Mouse (Mus musculus) embryonic facial prominence, embryonic 10.5 days (tissue): Measurements from ENCODE around the gene Dpp9. TPM values are rescaled to one million over a fixed set of nuclear protein-coding genes. Genes with fewer than 3 reads are reported as not detected.

ENCODE experiments used
- DNase-seq: peaks from one replicate; pipeline ENCODE4 v3.0.0-alpha.2; 2017; ENCODE audit warnings: low spot score
- H3K27ac ChIP-seq: fragments of 300-500 bp; sonication (generic); replicated peaks from 2 replicates; pipeline ENCODE4 v1.5.1; 2016; ENCODE audit warnings: mild to moderate bottlenecking
- H3K27me3 ChIP-seq: fragments of 300-500 bp; sonication (generic); replicated peaks from 2 replicates; pipeline ENCODE4 v1.6.1; 2016; ENCODE audit warnings: low read depth, mild to moderate bottlenecking; ENCODE audit not compliant: poor library complexity, severe bottlenecking
- H3K36me3 ChIP-seq: fragments of 300-500 bp; sonication (generic); replicated peaks from 2 replicates; pipeline ENCODE4 v1.6.1; 2016; ENCODE audit warnings: mild to moderate bottlenecking, moderate library complexity
- H3K4me1 ChIP-seq: fragments of 300-500 bp; sonication (generic); 2 replicates; pipeline ENCODE4 v1.6.1; 2016
- H3K4me3 ChIP-seq: fragments of 300-500 bp; sonication (generic); 2 replicates; pipeline ENCODE4 v1.5.1; 2016; ENCODE audit warnings: mild to moderate bottlenecking, moderate library complexity
- H3K9me3 ChIP-seq: fragments of 300-500 bp; sonication (generic); 2 replicates; pipeline ENCODE4 v1.6.1; 2016; ENCODE audit warnings: mild to moderate bottlenecking
- WGBS: fragments of 180-500 bp; shearing (Covaris S2); methylation state at CpG from one replicate; pipeline ENCODE4 v1.1.7; 2016; 5-methylcytosine and 5-hydroxymethylcytosine counted together
- microRNA counts: library from miRNA; unstranded; fragments of <30 nt; microRNA quantifications from one replicate; lab custom pipeline; 2017
- microRNA-seq: library from miRNA; unstranded; fragments of <30 nt; microRNA quantifications from one replicate; pipeline ENCODE4, GENCODE M21; 2017
- polyA plus RNA-seq: library from polyadenylated mRNA; unstranded; fragments of >200 nt; fragmentation: Nextera tagmentation; extraction: Ambion mirVana; gene quantifications from 2 replicates; pipeline ENCODE4 v1.2.1, GENCODE M21; 2016

Dpp9 gene
- polyA plus RNA-seq, 1 experiment from 2014 or later, result 48.3 TPM

GRCm38 (mm10) chr17:56144546-56144945, 74.2 kb downstream of the Dpp9 start:
- Histone ChIP-seq H3K27me3 (peaks cover 100% of the 10 kb centered on the region), H3K36me3 (no peaks in the 10 kb centered on the region), H3K4me3 (no peak overlapping the region), H3K4me1 (peaks cover 48% of the 10 kb centered on the region), H3K9me3 (no peaks in the 10 kb centered on the region), H3K27ac (no peak overlapping the region)
- no peak for DNase-seq
- WGBS, result 77% methylated on average over 9 of the region's 9 CpGs

- Histone ChIP-seq H3K9me3 (no peaks in the 10 kb centered on the region), H3K27me3 (peaks cover 100% of the 10 kb centered on the region), H3K4me3 (peak overlapping the region; percentile 60), H3K4me1 (peaks cover 52% of the 10 kb centered on the region), H3K27ac (peak overlapping the region; percentile 65; the same call in 1 of the 2 replicates), H3K36me3 (no peaks in the 10 kb centered on the region)
- peak; percentile 75 for DNase-seq
- 1% methylated on average over 47 of the region's 47 CpGs for WGBS
These were observed 76.8 kb downstream of the Dpp9 start for GRCm38 (mm10) chr17:56141702-56142605.

- H3K36me3 ChIP-seq, result no peaks in the 10 kb centered on the region
- H3K9me3 ChIP-seq, result no peaks in the 10 kb centered on the region
- H3K27ac ChIP-seq, result peak within 1 kb of the TSS; percentile 69
- peaks cover 99% of the 10 kb centered on the region for H3K27me3 ChIP-seq
- peak; percentile 83 for DNase-seq
- H3K4me3 ChIP-seq, result peak within 1 kb of the TSS; percentile 83
- peaks cover 62% of the 10 kb centered on the region for H3K4me1 ChIP-seq
- WGBS, result under 1% methylated on average over 79 of the region's 79 CpGs
These were observed 78.7 kb downstream of the Dpp9 start, which contains the start of gene Sema6b for GRCm38 (mm10) chr17:56139858-56140595. TSS of gene Sema6b (minus strand) at chr17:56140343.

DNA sequence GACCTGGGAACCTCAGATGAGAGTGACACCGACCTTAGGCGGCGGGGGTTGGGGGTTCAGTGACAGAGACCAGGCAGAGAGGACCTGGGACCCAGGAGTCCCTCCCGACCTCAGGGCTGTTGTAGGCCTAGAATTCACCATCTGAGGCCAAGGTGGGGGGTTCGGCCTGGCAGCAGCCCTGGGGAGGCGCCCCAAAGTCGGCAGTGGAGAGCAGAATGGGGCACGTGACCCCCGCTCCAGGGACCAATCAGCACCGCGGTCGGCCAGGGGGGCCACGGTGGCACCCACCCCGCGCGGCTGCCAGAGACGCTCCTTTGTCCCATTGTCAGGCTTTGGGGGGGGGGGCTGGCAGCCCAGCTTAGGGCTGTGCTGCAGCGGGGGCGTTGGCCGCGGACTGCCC, 79.3 kb downstream of the Dpp9 start:
- peak overlapping the region; percentile 83 for H3K4me3 ChIP-seq
- WGBS, result 5% methylated on average over 21 of the region's 21 CpGs
- H3K27me3 ChIP-seq, result peaks cover 95% of the 10 kb centered on the region
- no peaks in the 10 kb centered on the region for H3K36me3 ChIP-seq
- H3K4me1 ChIP-seq, result peaks cover 69% of the 10 kb centered on the region
- no peak for DNase-seq
- no peaks in the 10 kb centered on the region for H3K9me3 ChIP-seq
- peak overlapping the region; percentile 69; the same call in 1 of the 2 replicates for H3K27ac ChIP-seq

GRCm38 (mm10) chr17:56137839-56138613, 80.7 kb downstream of the Dpp9 start:
- H3K4me3 ChIP-seq, result peak overlapping the region; percentile 83
- peaks cover 82% of the 10 kb centered on the region for H3K4me1 ChIP-seq
- no peak overlapping the region; the same call in 1 of the 2 replicates for H3K27ac ChIP-seq
- no peak for DNase-seq
- no peaks in the 10 kb centered on the region for H3K9me3 ChIP-seq
- peaks cover 82% of the 10 kb centered on the region for H3K27me3 ChIP-seq
- 13% methylated on average over 25 of the region's 25 CpGs for WGBS
- H3K36me3 ChIP-seq, result no peaks in the 10 kb centered on the region

MicroRNAs within 50 kb of the gene (microRNA counts, 519-probe panel; counts per million panel counts)
- 188 counts per million, percentile 57 among the panel's probes with 10 or more counts for microRNA mmu-miR-7b (lab: Ali Mortazavi, UCI)

Small RNA genes within 50 kb of the gene (microRNA-seq; reads per million reads assigned to microRNA genes)
- gene Gm44397 (not detected), gene Mir7b (66.8 reads per million, percentile 45 among the genes with 10 or more reads in this experiment)

Other genes starting within 250 kb of the Dpp9 start
- 32.8 and 39.1 TPM in 2 replicates for gene Shd, start 248.4 kb downstream of the Dpp9 start, polyA plus RNA-seq
- gene Fsd1, start 232.4 kb downstream of the Dpp9 start, polyA plus RNA-seq, result 63.3 and 69.4 TPM in 2 replicates
- gene Stap2, start 213.3 kb downstream of the Dpp9 start, polyA plus RNA-seq, result 8.2 and 8.8 TPM in 2 replicates
- 126 and 135 TPM in 2 replicates for gene Mpnd, start 213.2 kb downstream of the Dpp9 start, polyA plus RNA-seq
- 170 and 173 TPM in 2 replicates for gene Sh3gl1, start 182.3 kb downstream of the Dpp9 start, polyA plus RNA-seq
- 50.7 and 52.3 TPM in 2 replicates for gene Chaf1a, start 178.5 kb downstream of the Dpp9 start, polyA plus RNA-seq
- gene Ubxn6, start 143.9 kb downstream of the Dpp9 start, polyA plus RNA-seq, result 35.0 and 36.8 TPM in 2 replicates
- 195 and 197 TPM in 2 replicates for gene Hdgfl2, start 139.3 kb downstream of the Dpp9 start, polyA plus RNA-seq
- gene Plin4, start 109.1 kb downstream of the Dpp9 start, polyA plus RNA-seq, result 0.05 TPM in 2 replicates
- gene Plin5, start 101.3 kb downstream of the Dpp9 start, polyA plus RNA-seq, result 0.47 and 0.48 TPM in 2 replicates
- 0.10 TPM in 1 of 2 replicates, not detected in the other for gene Lrg1, start 96.9 kb downstream of the Dpp9 start, polyA plus RNA-seq
- gene Sema6b, start 78.6 kb downstream of the Dpp9 start, polyA plus RNA-seq, result 1.0 and 1.1 TPM in 2 replicates
- gene Tnfaip8l1, start 56.4 kb downstream of the Dpp9 start, polyA plus RNA-seq, result 10.3 and 11.7 TPM in 2 replicates
- gene Mydgf, start 35.0 kb downstream of the Dpp9 start, polyA plus RNA-seq, result 71.0 and 71.3 TPM in 2 replicates
- gene Fem1a, start 37.9 kb upstream of the Dpp9 start, polyA plus RNA-seq, result 12.5 and 13.2 TPM in 2 replicates
- gene Ticam1, start 57.9 kb upstream of the Dpp9 start, polyA plus RNA-seq, result 3.2 and 3.7 TPM in 2 replicates
- 67.7 and 72.2 TPM in 2 replicates for gene Plin3, start 74.0 kb upstream of the Dpp9 start, polyA plus RNA-seq
- not detected in 2 replicates for gene Arrdc5, start 81.4 kb upstream of the Dpp9 start, polyA plus RNA-seq
- gene Uhrf1, start 84.4 kb upstream of the Dpp9 start, polyA plus RNA-seq, result 279 and 301 TPM in 2 replicates
- 46.2 and 46.8 TPM in 2 replicates for gene Kdm4b, start 107.2 kb upstream of the Dpp9 start, polyA plus RNA-seq